Mouse (Mus musculus): Measurements from ENCODE around the gene Trip10.

DNA sequence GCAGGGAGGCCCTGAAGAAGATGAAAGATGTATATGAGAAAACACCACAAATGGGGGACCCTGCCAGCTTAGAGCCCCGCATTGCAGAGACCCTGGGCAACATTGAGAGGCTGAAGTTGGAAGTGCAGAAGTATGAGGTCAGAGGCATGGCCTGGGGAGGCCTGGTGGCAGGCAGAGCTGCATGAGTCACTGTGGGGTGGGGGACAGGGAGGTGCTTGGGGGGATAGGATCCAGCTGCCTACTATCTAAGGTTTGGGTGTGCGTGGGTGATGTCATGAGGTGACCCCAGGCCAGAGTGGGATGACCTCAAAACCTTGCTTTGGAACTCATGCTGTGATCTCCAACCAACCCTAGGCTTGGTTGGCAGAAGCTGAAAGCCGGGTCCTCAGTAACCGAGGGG lies 12.0 kb downstream of the Trip10 start:
- TF ChIP-seq USF1 (IDR thresholded peaks at IDR 0.05; ENCODE audit: low read depth), result no peak
- TF ChIP-seq TCF12 (IDR thresholded peaks at IDR 0.05; ENCODE audit: insufficient read depth, poor library complexity, severe bottlenecking), result no peak
- no peak for TF ChIP-seq POLR2A (IDR thresholded peaks at IDR 0.05; ENCODE audit: insufficient read length, low read depth)
